Comparison of ENCODE assay signal across 50 mouse cellular contexts in genomic region chr4:88471528-88471927, GRCm38 (mm10). TPM values are rescaled to one million over a fixed set of nuclear protein-coding genes. Genes with fewer than 3 reads are reported as not detected.
"Had no signal": no experiment of that assay in that cellular context is flagged by ENCODE, and none has a peak within 500 bp of the region (broad histone marks: within the 10 kb centered on the region; RNA-seq: fewer than 3 reads in every experiment).

No protein-coding gene starts in this region.

- DNase-seq: heart, postnatal 10 days; heart, postnatal 14 days; heart, postnatal 36 days; heart, postnatal 4 days; kidney, adult 11 months; kidney, adult 18-20 months; kidney, adult 8-10 months; kidney, adult 9 months; kidney, postnatal 10 days; kidney, postnatal 14 days; kidney, postnatal 25 days; kidney, postnatal 36 days; kidney, postnatal 4 days; layer of hippocampus, adult 9-11 months; layer of hippocampus, postnatal 36 days had no signal

- H3K27ac ChIP-seq: heart, embryonic 10.5 days; heart, embryonic 13.5 days; heart, embryonic 15.5 days; hindbrain, embryonic 12.5 days; hindbrain, embryonic 13.5 days; hindbrain, embryonic 14.5 days; hindbrain, embryonic 15.5 days; hindbrain, postnatal 0 days; intestine, embryonic 15.5 days; kidney, embryonic 15.5 days; kidney, postnatal 0 days; layer of hippocampus, adult 2 months; left cerebral cortex, adult 2 months had no signal

- ATAC-seq: hindbrain, embryonic 16.5 days; hindbrain, postnatal 0 days; inflammation-experienced regulatory T-cells, adult 6 months; intestine, embryonic 15.5 days; intestine, embryonic 16.5 days; intestine, postnatal 0 days had no signal

- H3K4me1 ChIP-seq: hindbrain, embryonic 13.5 days; hindbrain, embryonic 15.5 days; intestine, embryonic 15.5 days had no signal

- H3K4me3 ChIP-seq: heart, embryonic 10.5 days; heart, embryonic 12.5 days; heart, embryonic 13.5 days; heart, embryonic 15.5 days; hindbrain, embryonic 12.5 days; hindbrain, embryonic 13.5 days; hindbrain, embryonic 15.5 days; intestine, embryonic 15.5 days; kidney, embryonic 15.5 days; layer of hippocampus, adult 2 months; left cerebral cortex, adult 2 months had no signal

- H3K27me3 ChIP-seq: heart, embryonic 12.5 days; heart, embryonic 13.5 days; heart, embryonic 15.5 days; hindbrain, embryonic 12.5 days; hindbrain, embryonic 13.5 days; hindbrain, embryonic 15.5 days; intestine, embryonic 15.5 days; kidney, embryonic 15.5 days had no signal

- H3K9me3 ChIP-seq: heart, embryonic 10.5 days; heart, embryonic 12.5 days; heart, embryonic 13.5 days; heart, embryonic 15.5 days; hindbrain, embryonic 12.5 days; hindbrain, embryonic 13.5 days; hindbrain, embryonic 15.5 days; intestine, embryonic 15.5 days; kidney, embryonic 15.5 days had no signal

- H3K36me3 ChIP-seq: heart, embryonic 10.5 days; heart, embryonic 12.5 days; heart, embryonic 13.5 days; heart, embryonic 15.5 days; hindbrain, embryonic 12.5 days; hindbrain, embryonic 13.5 days; hindbrain, embryonic 15.5 days; intestine, embryonic 15.5 days; kidney, embryonic 15.5 days had no signal

RNA-seq across cellular contexts. Expression of gene Ifnb1, which starts 51.0 kb away (rescaled TPM):
- total RNA-seq: heart, postnatal 10 days; heart, postnatal 14 days; heart, postnatal 25 days; heart, postnatal 36 days; heart, postnatal 4 days; hematopoietic stem cell, adult 5-6 weeks; hindbrain, postnatal 0 days; layer of hippocampus, adult 18-20 months; layer of hippocampus, adult 2 months; layer of hippocampus, adult 8-10 months; layer of hippocampus, postnatal 10 days; layer of hippocampus, postnatal 14 days; layer of hippocampus, postnatal 25 days; layer of hippocampus, postnatal 36 days; left cerebral cortex, adult 18-20 months; left cerebral cortex, adult 2 months had no signal
- polyA plus RNA-seq: heart, embryonic 10.5 days; heart, embryonic 11.5 days; heart, embryonic 12.5 days; heart, embryonic 13.5 days; heart, embryonic 14.5 days; heart, embryonic 15.5 days; heart, embryonic 16.5 days; heart, postnatal 0 days; hindbrain, embryonic 11.5 days; hindbrain, embryonic 12.5 days; hindbrain, embryonic 13.5 days; hindbrain, embryonic 14.5 days; hindbrain, embryonic 15.5 days; hindbrain, embryonic 16.5 days; hindbrain, postnatal 0 days; inflammation-experienced regulatory T-cells, adult 6 months; intestine, embryonic 14.5 days; intestine, embryonic 15.5 days; intestine, embryonic 16.5 days; intestine, postnatal 0 days; kidney, embryonic 14.5 days; kidney, embryonic 15.5 days; kidney, embryonic 16.5 days; kidney, postnatal 0 days; large intestine, adult 2 months had no signal
